21 mouse cellular contexts compared by ENCODE assay signal in the genomic region with DNA sequence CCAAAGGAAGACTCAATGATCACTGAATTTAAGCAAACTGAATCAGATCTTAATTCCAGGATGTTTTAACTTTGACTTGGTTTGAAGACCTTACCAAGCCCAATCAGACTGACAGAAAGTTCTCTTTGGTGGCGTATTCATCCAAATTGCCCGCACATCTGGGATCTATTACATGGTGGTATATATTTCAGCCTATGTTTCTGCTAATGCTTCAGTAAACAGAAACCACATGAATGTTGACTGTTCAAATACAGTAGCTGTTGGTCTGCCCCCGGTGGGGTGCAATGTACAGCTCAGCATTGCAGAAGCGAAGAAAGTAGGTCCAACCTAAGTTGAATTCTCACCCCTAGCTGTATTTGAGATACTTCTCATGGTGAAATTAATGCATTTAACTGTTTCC.
"Had no signal": no experiment of that assay in that cellular context is flagged by ENCODE, and none has a peak within 500 bp of the region (broad histone marks: within the 10 kb centered on the region; RNA-seq: fewer than 3 reads in every experiment).

No protein-coding gene starts in this region.

- DNase-seq: kidney, postnatal 14 days; kidney, postnatal 4 days; left cerebral cortex, postnatal 4 days; liver, postnatal 0 days; lung, embryonic 14.5 days; lung, postnatal 36 days; right cerebral cortex, adult 18-20 months; right cerebral cortex, postnatal 14 days; spleen, adult 18-20 months; thymus, adult 18-20 months; thymus, postnatal 36 days had no signal

- H3K27ac ChIP-seq: limb, embryonic 12.5 days; limb, embryonic 15.5 days; liver, embryonic 14.5 days; midbrain, embryonic 10.5 days; midbrain, embryonic 13.5 days; neural tube, embryonic 12.5 days; neural tube, embryonic 15.5 days had no signal

- H3K27me3 ChIP-seq: limb, embryonic 12.5 days; limb, embryonic 15.5 days; megakaryocyte, embryonic 14.5 days; midbrain, embryonic 13.5 days; neural tube, embryonic 12.5 days; neural tube, embryonic 15.5 days had no signal

- H3K4me3 ChIP-seq: limb, embryonic 12.5 days; limb, embryonic 15.5 days; megakaryocyte, embryonic 14.5 days; midbrain, embryonic 10.5 days; midbrain, embryonic 13.5 days; neural tube, embryonic 12.5 days; neural tube, embryonic 15.5 days had no signal

- ATAC-seq: liver, postnatal 0 days; lung, postnatal 0 days; midbrain, embryonic 13.5 days had no signal

- H3K4me2 ChIP-seq: limb, embryonic 12.5 days; limb, embryonic 15.5 days; liver, embryonic 11.5 days; lung, embryonic 14.5 days; midbrain, embryonic 13.5 days; neural tube, embryonic 12.5 days; neural tube, embryonic 15.5 days had no signal

- H3K36me3 ChIP-seq: limb, embryonic 12.5 days; limb, embryonic 15.5 days; midbrain, embryonic 10.5 days; midbrain, embryonic 13.5 days; neural tube, embryonic 12.5 days; neural tube, embryonic 15.5 days had no signal

- H3K9me3 ChIP-seq: limb, embryonic 12.5 days; limb, embryonic 15.5 days; midbrain, embryonic 10.5 days; midbrain, embryonic 13.5 days; neural tube, embryonic 12.5 days; neural tube, embryonic 15.5 days had no signal

- H3K4me1 ChIP-seq: megakaryocyte, embryonic 14.5 days; midbrain, embryonic 13.5 days; neural tube, embryonic 15.5 days had no signal

- H3K9ac ChIP-seq: limb, embryonic 12.5 days; limb, embryonic 15.5 days; liver, embryonic 14.5 days; liver, postnatal 0 days; lung, embryonic 14.5 days; midbrain, embryonic 13.5 days; neural tube, embryonic 12.5 days; neural tube, embryonic 15.5 days had no signal
